Mouse (Mus musculus): ENCODE measurements around the gene Ttc7b.

GRCm38 (mm10) chr12:100307501-100308260 is 212.9 kb downstream of the Ttc7b start:
- TF ChIP-seq USF1 (IDR thresholded peaks at IDR 0.05; ENCODE audit: low read depth) (no peak), CTCF (IDR thresholded peaks at IDR 0.05; ENCODE audit: control insufficient read depth, insufficient read depth, insufficient read length) (no peak)

All from C2C12 (cell line).